In genomic region chr1:191610357-191610756, GRCm38 (mm10) we compare ENCODE assay signal across 20 mouse cellular contexts. TPM values are rescaled to one million over a fixed set of nuclear protein-coding genes. Genes with fewer than 3 reads are reported as not detected.
DNase-seq lines count a peak whose midpoint lies in the region; ATAC-seq lines count a peak whose summit lies in the region.
"Had no signal": no experiment of that assay in that cellular context is flagged by ENCODE, and none has a peak within 500 bp of the region (broad histone marks: within the 10 kb centered on the region; RNA-seq: fewer than 3 reads in every experiment).

No protein-coding gene starts in this region.

- peak; percentile 3 for DNase-seq in forebrain, embryonic 11.5 days (ENCODE audit: low spot score)
- peak; percentile 83 for DNase-seq in right cerebral cortex, adult 18-20 months
- DNase-seq in right cerebral cortex, postnatal 4 days, result no peak
- DNase-seq in left cerebral cortex, postnatal 36 days (ENCODE audit: low spot score in 2 of 2), result peak; percentile 79 to 83
- no peak for DNase-seq in urinary bladder, adult 2 months (ENCODE audit: low spot score)
- DNase-seq in kidney, postnatal 4 days, result no peak
- DNase-seq: adrenal gland, postnatal 10 days; cerebellum, adult 9-10 months; gastrocnemius, adult 2 months; kidney, adult 8-10 months; kidney, postnatal 10 days; spleen, adult 18-20 months had no signal

- intact Hi-C loops in left cerebral cortex, postnatal 36 days (cut with DNase I), result loop anchor here (5.0 kb wide), 1 partner anchor 112 kb away; no protein-coding TSS in a partner anchor

- H3K4me3 ChIP-seq in forebrain, embryonic 11.5 days (ENCODE audit: low read depth, low read length), result no peak overlapping the region
- H3K4me3 ChIP-seq in forebrain, embryonic 13.5 days, result no peak overlapping the region
- H3K4me3 ChIP-seq: embryonic facial prominence, embryonic 15.5 days; gastrocnemius, adult 2 months; hindbrain, embryonic 15.5 days; intestine, embryonic 15.5 days; midbrain, embryonic 15.5 days; neural tube, embryonic 12.5 days had no signal

- H3K4me1 ChIP-seq in forebrain, embryonic 11.5 days (replicated peaks; ENCODE audit: control insufficient read depth, insufficient read depth, low read length), result no peaks in the 10 kb centered on the region
- H3K4me1 ChIP-seq in forebrain, embryonic 13.5 days, result no peaks in the 10 kb centered on the region
- H3K4me1 ChIP-seq: embryonic facial prominence, embryonic 15.5 days; hindbrain, embryonic 15.5 days; intestine, embryonic 15.5 days; midbrain, embryonic 15.5 days; neural tube, embryonic 12.5 days had no signal

- H3K9me3 ChIP-seq in forebrain, embryonic 11.5 days (ENCODE audit: control insufficient read depth, low read length), result no peaks in the 10 kb centered on the region
- H3K9me3 ChIP-seq in forebrain, embryonic 13.5 days (replicated peaks), result no peaks in the 10 kb centered on the region
- H3K9me3 ChIP-seq: embryonic facial prominence, embryonic 15.5 days; hindbrain, embryonic 15.5 days; intestine, embryonic 15.5 days; midbrain, embryonic 15.5 days; neural tube, embryonic 12.5 days had no signal

- H3K9ac ChIP-seq in forebrain, embryonic 11.5 days (ENCODE audit: low read length), result no peak overlapping the region
- H3K9ac ChIP-seq in forebrain, embryonic 13.5 days, result no peak overlapping the region
- H3K9ac ChIP-seq: embryonic facial prominence, embryonic 15.5 days; hindbrain, embryonic 15.5 days; intestine, embryonic 15.5 days; midbrain, embryonic 15.5 days; neural tube, embryonic 12.5 days had no signal

- peaks cover 21% of the 10 kb centered on the region for H3K36me3 ChIP-seq in forebrain, embryonic 11.5 days (ENCODE audit: control insufficient read depth, insufficient read depth, low read length)
- H3K36me3 ChIP-seq in forebrain, embryonic 13.5 days (ENCODE audit: poor library complexity, severe bottlenecking), result peaks cover 95% of the 10 kb centered on the region

- no peaks in the 10 kb centered on the region for H3K27me3 ChIP-seq in forebrain, embryonic 11.5 days (ENCODE audit: control insufficient read depth, insufficient read depth, low read length)
- no peaks in the 10 kb centered on the region for H3K27me3 ChIP-seq in forebrain, embryonic 13.5 days
- H3K27me3 ChIP-seq: embryonic facial prominence, embryonic 15.5 days; hindbrain, embryonic 15.5 days; intestine, embryonic 15.5 days; midbrain, embryonic 15.5 days; neural tube, embryonic 12.5 days had no signal

- no peak overlapping the region for H3K4me2 ChIP-seq in forebrain, embryonic 11.5 days (ENCODE audit: low read depth, low read length, severe bottlenecking)
- H3K4me2 ChIP-seq in forebrain, embryonic 13.5 days, result no peak overlapping the region
- H3K4me2 ChIP-seq: embryonic facial prominence, embryonic 15.5 days; hindbrain, embryonic 15.5 days; intestine, embryonic 15.5 days; midbrain, embryonic 15.5 days; neural tube, embryonic 12.5 days had no signal

- WGBS in forebrain, embryonic 11.5 days, result 94% methylated on average over 7 of the region's 7 CpGs
- WGBS in forebrain, embryonic 13.5 days, result 95% methylated on average over 7 of the region's 7 CpGs

- no peak for ATAC-seq in forebrain, embryonic 11.5 days (replicated peaks; ENCODE audit: low FRiP score)
- no peak for ATAC-seq in forebrain, embryonic 13.5 days
- ATAC-seq: forebrain, embryonic 16.5 days; intestine, embryonic 15.5 days; midbrain, embryonic 15.5 days had no signal

- no peak overlapping the region for H3K27ac ChIP-seq in forebrain, embryonic 11.5 days (ENCODE audit: low read depth, low read length)
- no peak overlapping the region for H3K27ac ChIP-seq in forebrain, embryonic 13.5 days
- H3K27ac ChIP-seq: embryonic facial prominence, embryonic 15.5 days; gastrocnemius, adult 2 months; hindbrain, embryonic 15.5 days; intestine, embryonic 15.5 days; macrophage; midbrain, embryonic 15.5 days; neural tube, embryonic 12.5 days had no signal

RNA-seq across cellular contexts. Expression of gene Ints7, which starts 34.9 kb away (rescaled TPM):
- polyA plus RNA-seq in forebrain, embryonic 11.5 days (2014; fragmentation: Nextera tagmentation; extraction: Ambion mirVana), result 78.2 and 83.7 TPM in 2 replicates
- polyA plus RNA-seq in forebrain, embryonic 13.5 days (2015; fragmentation: Nextera tagmentation; extraction: Ambion mirVana), result 57.9 and 62.9 TPM in 2 replicates
- total RNA-seq in left cerebral cortex, postnatal 36 days (2021), result 10 to 100 TPM; 32.6 to 40.9 TPM
- polyA plus RNA-seq in urinary bladder, adult 2 months (2012; rRNA removed), result 22.1 and 24.1 TPM in 2 replicates

RNA-seq across cellular contexts. Expression of gene Dtl, which starts 35.0 kb away (rescaled TPM):
- 87.9 and 93.7 TPM in 2 replicates for polyA plus RNA-seq in forebrain, embryonic 11.5 days (2014; fragmentation: Nextera tagmentation; extraction: Ambion mirVana)
- 44.4 and 51.0 TPM in 2 replicates for polyA plus RNA-seq in forebrain, embryonic 13.5 days (2015; fragmentation: Nextera tagmentation; extraction: Ambion mirVana)
- total RNA-seq in left cerebral cortex, postnatal 36 days (2021), result 1 to 10 TPM; 6.3 to 7.6 TPM
- 0.72 and 1.0 TPM in 2 replicates for polyA plus RNA-seq in urinary bladder, adult 2 months (2012; rRNA removed)

Comparison
In these comparisons a context has a peak if more than half of its experiments do, and no peak if none do; other contexts are left out.
1. DNase-seq: peak in forebrain, embryonic 11.5 days (single experiment), right cerebral cortex, adult 18-20 months (single experiment) and left cerebral cortex, postnatal 36 days (2 of 2); none in right cerebral cortex, postnatal 4 days (single experiment), urinary bladder, adult 2 months (single experiment) and kidney, postnatal 4 days (0 of 2).
2. RNA of gene Dtl, which starts 35.0 kb away (polyA plus RNA-seq): 87.9 to 93.7 TPM in forebrain, embryonic 11.5 days and 44.4 to 51.0 TPM in forebrain, embryonic 13.5 days; 0.72 to 1.0 TPM in urinary bladder, adult 2 months; every median in the first group is over 10 times any median in the second.